Mouse (Mus musculus) heart, postnatal 10 days (tissue): ENCODE measurements around the gene Cckbr. TPM values are rescaled to one million over a fixed set of nuclear protein-coding genes. Genes with fewer than 3 reads are reported as not detected.

Experiments used
- DNase-seq, 2 experiments: peaks; one replicate each; pipeline ENCODE4 v3.0.0; 2021
- intact Hi-C: fragments of 180-260 bp; cut with DNase I; formaldehyde crosslinking; loops from one replicate; pipeline ENCODE4 v1.15.1; 2025
- total RNA-seq, 2 experiments: library from RNA; stranded (reverse); gene quantifications; 2 replicates each; pipeline ENCODE4 v1.2.3; 2021

The Cckbr gene
- not detected for total RNA-seq

GRCm38 (mm10) chr7:105425424-105426043 lies at the start of gene Cckbr:
Gene Cckbr (plus strand): TSS chr7:105425731.
- intact Hi-C loops = no loop called here
- no peak for DNase-seq

- intact Hi-C loops = no loop called here
- DNase-seq = no peak
Observed at GRCm38 (mm10) chr7:105380329-105380728, 45.2 kb upstream of the Cckbr start.

- no peak for DNase-seq
- intact Hi-C loops = no loop called here
Observed at GRCm38 (mm10) chr7:105387696-105388095, 37.8 kb upstream of the Cckbr start.

GRCm38 (mm10) chr7:105390236-105390635 lies 35.3 kb upstream of the Cckbr start:
- intact Hi-C loops = loop anchor here (10.0 kb wide), 1 partner anchor 425 kb away; the partner anchor contains the start of gene Mrpl17
- no peak for DNase-seq

- no peak for DNase-seq
Observed at GRCm38 (mm10) chr7:105394606-105395005, 30.9 kb upstream of the Cckbr start.

GRCm38 (mm10) chr7:105395131-105395820 lies 30.3 kb upstream of the Cckbr start:
- no peak for DNase-seq
- intact Hi-C loops = loop anchor here (10.0 kb wide), 1 partner anchor 420 kb away; the partner anchor contains the start of gene Mrpl17

More at GRCm38 (mm10) chr7:105394606-105395005, 30.9 kb upstream of the Cckbr start:
- intact Hi-C loops = loop anchor here (10.0 kb wide), 1 partner anchor 420 kb away; the partner anchor contains the start of gene Mrpl17

- intact Hi-C loops = loop anchor here (10.0 kb wide), 1 partner anchor 419 kb away; the partner anchor contains the start of gene Mrpl17
- DNase-seq = no peak
Observed at GRCm38 (mm10) chr7:105396126-105396525, 29.4 kb upstream of the Cckbr start.

GRCm38 (mm10) chr7:105399058-105399934 lies 26.2 kb upstream of the Cckbr start:
- DNase-seq = peak in 1 of 2 experiments; percentile 7
- intact Hi-C loops = loop anchor here (10.0 kb wide), 1 partner anchor 416 kb away; the partner anchor contains the start of gene Mrpl17

GRCm38 (mm10) chr7:105399935-105400624 lies 25.5 kb upstream of the Cckbr start, which contains the start of gene Fam160a2:
Gene Fam160a2 (minus strand): TSS chr7:105400054.
- intact Hi-C loops = loop anchor here (10.0 kb wide), 2 partner anchors 225 to 415 kb away; partner anchors contain the start of gene Mrpl17
- peak; percentile 100 for DNase-seq

- DNase-seq = no peak
- intact Hi-C loops = loop anchor here (10.0 kb wide), 1 partner anchor 221 kb away; no protein-coding TSS in a partner anchor
Observed at GRCm38 (mm10) chr7:105404268-105404667, 21.3 kb upstream of the Cckbr start, which contains the start of gene Cnga4. Gene Cnga4 (plus strand): TSS chr7:105404568.

- intact Hi-C loops = loop anchor here (10.0 kb wide), 1 partner anchor 218 kb away; no protein-coding TSS in a partner anchor
Observed at GRCm38 (mm10) chr7:105406322-105406721, 19.2 kb upstream of the Cckbr start.

GRCm38 (mm10) chr7:105411874-105412632 lies 13.5 kb upstream of the Cckbr start:
- peak; percentile 78 to 89 for DNase-seq
- intact Hi-C loops = loop anchor here (1.0 to 2.0 kb wide), 3 partner anchors 65 to 239 kb away; no protein-coding TSS in a partner anchor

More at GRCm38 (mm10) chr7:105406322-105406721, 19.2 kb upstream of the Cckbr start:
- DNase-seq = no peak

GRCm38 (mm10) chr7:105414385-105414784 lies 11.1 kb upstream of the Cckbr start:
- intact Hi-C loops = no loop called here
- DNase-seq = no peak

GRCm38 (mm10) chr7:105416529-105416928 lies 9.0 kb upstream of the Cckbr start:
- DNase-seq = no peak
- intact Hi-C loops = no loop called here

- intact Hi-C loops = no loop called here
- no peak for DNase-seq
Observed at GRCm38 (mm10) chr7:105418106-105418505, 7.4 kb upstream of the Cckbr start.

- intact Hi-C loops = no loop called here
- DNase-seq = no peak
Observed at GRCm38 (mm10) chr7:105420903-105421302, 4.6 kb upstream of the Cckbr start.

- intact Hi-C loops = no loop called here
- no peak for DNase-seq
Observed at GRCm38 (mm10) chr7:105424368-105424767, 1.2 kb upstream of the Cckbr start.

- intact Hi-C loops = no loop called here
- DNase-seq = no peak
Observed at GRCm38 (mm10) chr7:105426051-105426450, 520 bp downstream of the Cckbr start.

GRCm38 (mm10) chr7:105432058-105432457 lies 6.5 kb downstream of the Cckbr start:
- DNase-seq = no peak
- intact Hi-C loops = no loop called here
